Mouse (Mus musculus): ENCODE results near the gene V1ra8. TPM values are rescaled to one million over a fixed set of nuclear protein-coding genes. Genes with fewer than 3 reads are reported as not detected.

Gene V1ra8
- polyA plus RNA-seq, 1 experiment from 2014 or later = not detected

Other genes starting within 250 kb of the V1ra8 start
- not detected in 2 replicates for gene Vmn1r46, start 233.5 kb upstream of the V1ra8 start, polyA plus RNA-seq (2014; fragmentation: Nextera tagmentation; extraction: Ambion mirVana)
- not detected in 2 replicates for gene Vmn1r47, start 186.6 kb upstream of the V1ra8 start, polyA plus RNA-seq (2014; fragmentation: Nextera tagmentation; extraction: Ambion mirVana)
- not detected in 2 replicates for gene Vmn1r48, start 166.0 kb upstream of the V1ra8 start, polyA plus RNA-seq (2014; fragmentation: Nextera tagmentation; extraction: Ambion mirVana)
- not detected in 2 replicates for gene Vmn1r49, start 124.3 kb upstream of the V1ra8 start, polyA plus RNA-seq (2014; fragmentation: Nextera tagmentation; extraction: Ambion mirVana)
- gene Vmn1r50, start 101.4 kb upstream of the V1ra8 start, polyA plus RNA-seq (2014; fragmentation: Nextera tagmentation; extraction: Ambion mirVana) = not detected in 2 replicates
- gene Vmn1r51, start 80.2 kb upstream of the V1ra8 start, polyA plus RNA-seq (2014; fragmentation: Nextera tagmentation; extraction: Ambion mirVana) = not detected in 2 replicates
- gene Vmn1r52, start 28.0 kb upstream of the V1ra8 start, polyA plus RNA-seq (2014; fragmentation: Nextera tagmentation; extraction: Ambion mirVana) = not detected in 2 replicates
- gene Vmn1r53, start 21.6 kb downstream of the V1ra8 start, polyA plus RNA-seq (2014; fragmentation: Nextera tagmentation; extraction: Ambion mirVana) = not detected in 2 replicates
- gene Vmn1r54, start 43.5 kb downstream of the V1ra8 start, polyA plus RNA-seq (2014; fragmentation: Nextera tagmentation; extraction: Ambion mirVana) = not detected in 2 replicates
- not detected in 2 replicates for gene BC048671, start 98.4 kb downstream of the V1ra8 start, polyA plus RNA-seq (2014; fragmentation: Nextera tagmentation; extraction: Ambion mirVana)
- not detected in 2 replicates for gene Chst13, start 122.4 kb downstream of the V1ra8 start, polyA plus RNA-seq (2014; fragmentation: Nextera tagmentation; extraction: Ambion mirVana)
- not detected in 2 replicates for gene Uroc1, start 130.5 kb downstream of the V1ra8 start, polyA plus RNA-seq (2014; fragmentation: Nextera tagmentation; extraction: Ambion mirVana)
- 11.0 and 11.5 TPM in 2 replicates for gene Zxdc, start 166.7 kb downstream of the V1ra8 start, polyA plus RNA-seq (2014; fragmentation: Nextera tagmentation; extraction: Ambion mirVana)
- 0.24 and 0.30 TPM in 2 replicates for gene Cfap100, start 226.0 kb downstream of the V1ra8 start, polyA plus RNA-seq (2014; fragmentation: Nextera tagmentation; extraction: Ambion mirVana)

All from heart, embryonic 14.5 days (tissue).